Mouse (Mus musculus) ES-Bruce4 (cell line): ENCODE results near the gene Olfr635. TPM values are rescaled to one million over a fixed set of nuclear protein-coding genes. Genes with fewer than 3 reads are reported as not detected.

Experiments
- H3K27ac ChIP-seq: 2 replicates; pipeline ENCODE4 v1.5.1; 2012; ENCODE audit warnings: low read length, inconsistent platforms; ENCODE audit not compliant: insufficient read depth
- H3K27me3 ChIP-seq: 2 replicates; pipeline ENCODE4 v1.6.1; 2012; ENCODE audit warnings: mild to moderate bottlenecking, low read length, inconsistent platforms; ENCODE audit not compliant: control insufficient read depth, poor library complexity, insufficient read depth, severe bottlenecking
- H3K36me3 ChIP-seq: 2 replicates; pipeline ENCODE4 v1.6.1; 2012; ENCODE audit warnings: inconsistent platforms, mild to moderate bottlenecking, low read length, moderate library complexity; ENCODE audit not compliant: control insufficient read depth, poor library complexity, insufficient read depth, severe bottlenecking
- H3K4me1 ChIP-seq: one replicate; pipeline ENCODE4 v1.8.1; 2011; ENCODE audit warnings: low read length; ENCODE audit not compliant: control insufficient read depth, insufficient read depth
- H3K4me3 ChIP-seq: 2 replicates; pipeline ENCODE4 v1.5.1; 2011; ENCODE audit warnings: low read depth, mild to moderate bottlenecking, low read length
- H3K9ac ChIP-seq: 2 replicates; pipeline ENCODE4 v1.6.1; 2012; ENCODE audit warnings: low read depth, mild to moderate bottlenecking, inconsistent platforms; ENCODE audit not compliant: poor library complexity, severe bottlenecking
- H3K9me3 ChIP-seq: replicated peaks from 2 replicates; pipeline ENCODE4 v1.6.1; 2012; ENCODE audit warnings: mild to moderate bottlenecking, low read length, inconsistent platforms; ENCODE audit not compliant: control insufficient read depth, poor library complexity, insufficient read depth, severe bottlenecking
- CTCF ChIP-seq: IDR thresholded peaks from one replicate; pipeline ENCODE4 v1.8.1; 2011; ENCODE audit warnings: low read depth, low read length
- EP300 ChIP-seq: IDR thresholded peaks from 2 replicates; pipeline ENCODE4 v1.6.1; 2011; ENCODE audit warnings: low read depth, low read length; ENCODE audit not compliant: insufficient read depth
- POLR2A ChIP-seq: IDR thresholded peaks from one replicate; pipeline ENCODE4 v1.8.1; 2011; ENCODE audit warnings: low read length; ENCODE audit not compliant: insufficient read depth
- polyA plus RNA-seq: library from polyadenylated mRNA; stranded (reverse); fragments of >200 nt; gene quantifications from 2 replicates; pipeline ENCODE4 v1.2.4, GENCODE M21; 2011; ENCODE audit warnings: low read depth; ENCODE audit not compliant: missing spikeins, insufficient read depth, insufficient read length

Gene Olfr635
- polyA plus RNA-seq, 1 experiment: 0.13 TPM

GRCm38 (mm10) chr7:103971782-103972181, 830 bp downstream of the Olfr635 start:
- no peaks in the 10 kb centered on the region for H3K27me3 ChIP-seq
- no peak overlapping the region for H3K4me3 ChIP-seq
- TF ChIP-seq POLR2A (no peak), CTCF (no peak), EP300 (no peak)
- no peaks in the 10 kb centered on the region for H3K9me3 ChIP-seq
- no peaks in the 10 kb centered on the region for H3K4me1 ChIP-seq
- H3K9ac ChIP-seq: no peak overlapping the region
- H3K27ac ChIP-seq: no peak overlapping the region
- H3K36me3 ChIP-seq: no peaks in the 10 kb centered on the region

GRCm38 (mm10) chr7:103998446-103998845, 27.5 kb downstream of the Olfr635 start, which contains the start of gene Olfr638:
TSS of gene Olfr638 (plus strand) at chr7:103998746.
- H3K36me3 ChIP-seq: no peaks in the 10 kb centered on the region
- TF ChIP-seq POLR2A: no peak
- TF ChIP-seq EP300: no peak
- TF ChIP-seq CTCF: no peak
- H3K27ac ChIP-seq: no peak within 1 kb of the TSS
- H3K9me3 ChIP-seq: no peaks in the 10 kb centered on the region
- H3K4me3 ChIP-seq: no peak within 1 kb of the TSS
- H3K27me3 ChIP-seq: no peaks in the 10 kb centered on the region
- H3K4me1 ChIP-seq: no peaks in the 10 kb centered on the region
- no peak within 1 kb of the TSS for H3K9ac ChIP-seq

- TF ChIP-seq POLR2A (no peak), EP300 (no peak), CTCF (no peak)
- Histone ChIP-seq H3K9me3 (no peaks in the 10 kb centered on the region), H3K9ac (no peak overlapping the region), H3K27me3 (no peaks in the 10 kb centered on the region), H3K4me1 (no peaks in the 10 kb centered on the region), H3K4me3 (no peak overlapping the region), H3K27ac (no peak overlapping the region), H3K36me3 (no peaks in the 10 kb centered on the region)
These were observed 28.2 kb downstream of the Olfr635 start for GRCm38 (mm10) chr7:103999124-103999523.

- TF ChIP-seq CTCF (no peak), EP300 (no peak), POLR2A (no peak)
These were observed 46.3 kb downstream of the Olfr635 start, which contains the start of gene Olfr639 for GRCm38 (mm10) chr7:104017203-104017602. TSS of gene Olfr639 (minus strand) at chr7:104017303.

GRCm38 (mm10) chr7:104018953-104019352, 48.0 kb downstream of the Olfr635 start:
- Histone ChIP-seq H3K4me1 (no peaks in the 10 kb centered on the region), H3K4me3 (no peak overlapping the region), H3K9ac (no peak overlapping the region), H3K27me3 (no peaks in the 10 kb centered on the region; the same call in 1 of the 2 replicates), H3K9me3 (no peaks in the 10 kb centered on the region), H3K36me3 (no peaks in the 10 kb centered on the region), H3K27ac (no peak overlapping the region)
- TF ChIP-seq CTCF: no peak
- no peak for TF ChIP-seq POLR2A
- TF ChIP-seq EP300: no peak

More at GRCm38 (mm10) chr7:104017203-104017602, 46.3 kb downstream of the Olfr635 start, which contains the start of gene Olfr639:
- no peak within 1 kb of the TSS for H3K27ac ChIP-seq
- no peak within 1 kb of the TSS for H3K9ac ChIP-seq
- no peaks in the 10 kb centered on the region for H3K36me3 ChIP-seq
- H3K4me3 ChIP-seq: no peak within 1 kb of the TSS
- H3K9me3 ChIP-seq: no peaks in the 10 kb centered on the region
- no peaks in the 10 kb centered on the region; the same call in 1 of the 2 replicates for H3K27me3 ChIP-seq
- H3K4me1 ChIP-seq: no peaks in the 10 kb centered on the region

GRCm38 (mm10) chr7:104021651-104022050, 50.7 kb downstream of the Olfr635 start:
- Histone ChIP-seq H3K4me1 (no peaks in the 10 kb centered on the region), H3K9me3 (no peaks in the 10 kb centered on the region), H3K27ac (no peak overlapping the region), H3K9ac (no peak overlapping the region), H3K4me3 (no peak overlapping the region), H3K36me3 (no peaks in the 10 kb centered on the region), H3K27me3 (no peaks in the 10 kb centered on the region; the same call in 1 of the 2 replicates)
- TF ChIP-seq EP300 (no peak), CTCF (no peak), POLR2A (no peak)
